Mouse (Mus musculus): ENCODE measurements around the gene Cldn18.

Gene Cldn18

DNA sequence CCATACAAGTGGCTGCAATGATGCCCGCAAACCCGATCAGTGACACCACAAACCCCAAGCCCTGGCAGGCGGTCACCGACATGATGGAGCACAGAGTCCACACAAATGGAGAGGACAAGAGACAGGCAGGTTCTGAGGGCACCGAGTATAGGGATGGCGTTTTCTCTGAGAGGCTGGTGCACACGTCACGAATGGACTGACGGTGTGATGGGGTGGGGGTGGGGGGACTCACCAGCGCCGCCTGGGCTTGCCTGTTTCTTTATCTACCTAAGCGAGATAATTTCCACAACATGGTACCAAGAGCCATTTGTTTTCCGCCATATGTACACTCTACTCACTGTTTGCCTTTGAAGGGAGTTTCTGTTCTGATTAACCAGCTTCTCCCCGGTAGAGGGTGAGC, at the start of gene Cldn18:
TSS of gene Cldn18 (minus strand) at position 134 of the 400 bp plus-strand sequence.
- no peak for DNase-seq

DNA sequence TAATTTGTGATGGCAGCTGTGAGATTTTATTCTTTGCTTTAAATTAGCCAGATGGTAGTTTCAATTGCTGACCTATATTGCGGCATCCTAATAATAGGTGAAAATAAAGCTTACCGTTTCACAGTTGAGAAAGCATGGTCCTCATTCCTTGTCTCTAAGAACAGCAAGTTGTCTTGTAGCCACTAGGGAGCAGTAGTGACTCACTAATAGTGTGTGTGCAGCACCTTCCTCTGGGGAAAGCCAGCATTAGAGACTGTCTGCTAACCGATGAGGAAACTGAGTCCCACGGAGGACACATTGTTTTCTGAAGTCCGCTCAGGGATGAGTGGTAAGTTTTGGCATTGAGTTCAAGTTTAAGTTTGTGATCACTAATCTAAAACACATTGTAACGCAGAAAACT, 46.5 kb upstream of the Cldn18 start:
- no peak for DNase-seq

DNA sequence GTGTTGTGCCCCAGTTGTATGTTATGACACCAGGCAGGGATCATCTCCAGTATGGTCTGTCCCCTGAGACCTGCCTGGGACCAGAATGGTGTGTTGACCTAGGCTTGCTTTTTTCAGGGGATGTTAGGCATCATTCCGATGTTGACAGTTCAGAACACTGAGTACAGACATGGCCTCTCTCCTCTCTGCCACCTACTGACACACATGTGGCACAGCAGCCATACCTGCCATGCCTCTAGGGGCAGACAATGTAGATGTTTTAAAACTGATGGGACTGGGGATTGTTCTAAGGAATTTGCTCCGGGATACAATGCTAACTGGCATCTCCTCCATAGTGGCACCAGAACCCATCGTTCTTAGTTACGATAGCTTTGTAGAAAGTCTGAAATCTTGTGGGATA, 33.2 kb upstream of the Cldn18 start:
- DNase-seq: no peak

DNA sequence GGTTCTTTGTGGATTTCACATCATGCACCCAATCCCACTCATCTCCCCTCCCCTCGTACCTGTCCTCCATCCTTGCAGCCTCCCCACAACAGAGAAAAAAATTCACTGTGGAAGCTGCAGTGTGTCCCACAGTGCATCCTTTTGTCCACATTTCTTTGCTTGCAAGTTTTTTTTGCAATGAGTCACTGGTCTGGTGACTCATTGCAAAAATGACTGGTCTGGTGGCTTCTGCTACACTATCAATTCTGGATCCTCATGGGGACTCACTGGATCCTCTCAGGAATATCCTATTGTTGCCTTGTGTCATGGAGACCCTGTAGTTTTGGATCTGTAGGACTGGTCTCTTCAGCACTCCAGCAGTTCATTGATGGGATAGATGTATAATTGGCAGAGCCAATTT, 31.2 kb upstream of the Cldn18 start:
- DNase-seq: no peak

DNA sequence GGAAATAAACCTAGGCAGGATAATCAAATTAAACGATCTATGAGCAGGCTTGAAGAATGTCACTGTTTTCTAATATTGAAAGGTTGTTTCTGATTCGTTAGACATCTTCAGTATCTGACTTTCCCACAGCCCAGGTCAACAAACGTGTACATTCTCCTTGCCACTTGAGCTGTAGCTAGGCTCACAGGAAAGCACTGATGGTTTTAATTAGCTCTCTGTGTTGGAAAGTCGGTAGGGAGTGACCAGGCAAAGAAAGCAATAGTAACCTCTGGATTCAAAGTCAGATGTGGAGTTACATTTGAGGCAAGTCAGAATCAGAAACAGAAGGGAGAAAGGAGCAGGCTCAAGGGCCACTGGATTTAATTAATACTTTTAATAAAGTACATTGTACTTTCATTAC, 30.7 kb upstream of the Cldn18 start:
- DNase-seq: no peak

DNA sequence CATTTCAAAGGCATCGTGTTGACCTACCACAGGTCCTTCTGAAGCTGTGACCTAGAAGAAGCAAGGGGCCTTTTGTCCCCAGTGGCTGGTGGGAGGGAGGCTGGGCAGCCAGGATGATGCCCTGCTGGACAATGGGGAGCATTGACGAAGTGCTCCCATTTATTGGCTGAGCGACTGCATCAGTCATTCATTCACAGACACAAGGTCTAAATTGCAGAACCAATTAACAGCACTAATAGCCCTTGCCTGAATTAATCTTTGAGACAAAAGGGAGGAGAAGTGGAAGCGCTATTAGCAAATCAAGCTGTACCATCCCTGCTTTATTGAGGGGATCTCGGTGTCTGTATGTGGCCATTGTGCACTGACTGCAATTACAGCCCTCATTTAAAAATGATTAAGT, 27.5 kb upstream of the Cldn18 start:
- no peak for DNase-seq

DNA sequence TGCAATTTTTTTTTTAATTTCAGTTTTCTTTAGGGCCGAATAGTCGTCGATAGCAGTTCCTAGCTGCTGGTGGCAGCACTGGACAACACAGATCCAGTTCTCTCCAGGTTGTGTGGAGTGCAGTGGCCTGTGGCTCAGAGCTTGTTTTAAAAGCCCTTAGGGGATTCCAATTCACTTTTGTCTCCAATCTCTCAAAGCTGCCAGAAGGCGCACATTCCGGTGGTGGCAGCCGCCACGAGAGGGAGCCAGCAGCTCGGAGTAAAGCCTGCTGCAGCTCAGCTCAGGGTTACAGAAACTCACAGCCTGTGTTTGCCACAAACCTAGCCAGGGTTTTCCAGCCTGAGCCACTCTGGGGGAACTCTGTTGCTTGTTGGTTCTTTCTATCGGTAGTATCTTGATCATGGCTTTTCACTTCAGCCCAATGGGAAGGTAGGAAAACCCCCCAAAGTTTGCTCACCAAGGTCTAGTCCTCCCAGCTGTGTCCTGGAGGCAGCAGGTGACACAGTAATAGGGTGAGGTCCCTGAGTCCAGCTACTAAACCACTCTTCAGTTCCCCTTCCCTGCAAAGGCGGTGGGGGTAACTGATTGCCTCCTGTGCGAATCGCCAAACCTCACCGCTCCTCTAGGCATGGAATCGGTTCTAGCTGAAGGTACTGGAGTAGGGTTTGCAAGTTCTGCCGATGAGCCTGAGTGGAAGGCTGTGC, 13.0 kb upstream of the Cldn18 start:
- DNase-seq: peak; percentile 31 to 34

DNA sequence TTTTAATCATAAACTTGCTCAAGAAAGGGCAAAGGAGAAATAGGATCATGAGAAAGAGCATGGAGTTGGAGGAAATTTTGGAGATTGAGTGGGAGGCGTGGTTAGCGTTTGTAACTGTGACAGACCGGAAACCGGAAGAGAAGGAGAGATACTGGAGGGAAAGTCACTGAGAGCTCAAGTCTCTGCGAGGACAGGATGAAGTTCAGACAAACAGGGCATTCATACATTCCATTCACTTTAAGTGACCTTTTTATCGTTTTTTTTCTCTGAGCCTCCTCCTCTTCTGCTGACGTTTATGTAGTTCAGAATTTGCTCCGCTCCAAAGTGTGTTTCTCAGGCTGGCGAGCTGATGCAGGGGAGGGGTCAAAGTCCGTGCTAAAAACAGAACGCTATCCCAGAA, 10.8 kb upstream of the Cldn18 start:
- DNase-seq: no peak

DNA sequence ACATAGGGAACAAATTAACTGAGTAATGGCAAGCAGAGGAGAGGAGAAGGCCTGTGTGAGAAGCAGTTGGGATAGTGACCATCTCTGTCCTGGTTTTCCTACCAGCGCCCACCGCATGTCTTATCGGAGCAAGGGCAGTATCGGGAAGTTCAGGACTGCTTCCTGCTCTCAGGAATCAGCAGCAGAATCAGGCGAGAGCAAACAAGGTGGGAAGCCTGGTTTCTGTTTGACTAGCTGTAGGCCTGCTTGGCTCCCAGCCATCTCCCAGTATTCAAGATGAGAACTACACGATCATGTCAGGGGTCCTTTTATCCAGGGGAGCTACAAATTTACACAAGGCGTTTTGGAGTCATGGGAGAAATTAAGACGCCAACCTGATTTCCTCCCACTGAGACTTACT, 8.2 kb upstream of the Cldn18 start:
- no peak for DNase-seq

DNA sequence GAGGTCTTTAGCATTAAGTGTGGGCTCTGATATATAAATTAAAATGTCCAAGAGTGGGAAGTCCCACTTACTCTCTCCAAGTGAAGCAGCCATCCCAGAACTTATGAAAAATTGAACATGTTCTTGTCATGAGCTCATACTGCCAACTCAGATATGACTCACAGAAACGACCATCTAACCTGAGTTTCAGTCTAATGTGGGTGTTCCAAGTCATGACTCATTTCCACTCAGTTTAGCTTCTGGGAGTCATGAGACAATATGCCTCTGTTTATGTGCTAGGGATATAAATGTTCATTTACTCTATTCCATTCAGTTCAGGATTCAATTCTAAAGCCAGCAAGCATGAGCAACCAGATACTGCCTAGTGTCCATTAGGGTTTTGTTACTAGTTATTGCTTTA, 2.9 kb upstream of the Cldn18 start:
- no peak for DNase-seq

DNA sequence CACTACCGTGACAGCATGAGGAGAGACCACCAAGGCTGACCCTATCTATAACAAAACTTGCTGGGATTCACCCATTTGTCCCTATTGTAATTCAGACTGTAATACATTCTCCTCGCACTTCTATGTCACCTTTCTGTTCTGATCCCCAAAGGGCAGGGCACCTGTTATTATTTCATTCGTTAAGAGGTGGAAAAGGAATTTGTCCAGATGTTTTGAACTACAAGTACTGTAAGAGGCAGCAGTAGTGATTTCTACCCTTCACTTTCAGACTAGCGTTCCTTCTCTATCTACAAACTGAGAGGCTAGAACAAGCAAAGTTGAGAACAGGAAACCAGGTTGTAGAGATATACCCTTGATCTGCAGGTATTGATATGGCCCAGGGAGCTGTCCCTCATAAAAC, 6.8 kb downstream of the Cldn18 start:
- DNase-seq: no peak

DNA sequence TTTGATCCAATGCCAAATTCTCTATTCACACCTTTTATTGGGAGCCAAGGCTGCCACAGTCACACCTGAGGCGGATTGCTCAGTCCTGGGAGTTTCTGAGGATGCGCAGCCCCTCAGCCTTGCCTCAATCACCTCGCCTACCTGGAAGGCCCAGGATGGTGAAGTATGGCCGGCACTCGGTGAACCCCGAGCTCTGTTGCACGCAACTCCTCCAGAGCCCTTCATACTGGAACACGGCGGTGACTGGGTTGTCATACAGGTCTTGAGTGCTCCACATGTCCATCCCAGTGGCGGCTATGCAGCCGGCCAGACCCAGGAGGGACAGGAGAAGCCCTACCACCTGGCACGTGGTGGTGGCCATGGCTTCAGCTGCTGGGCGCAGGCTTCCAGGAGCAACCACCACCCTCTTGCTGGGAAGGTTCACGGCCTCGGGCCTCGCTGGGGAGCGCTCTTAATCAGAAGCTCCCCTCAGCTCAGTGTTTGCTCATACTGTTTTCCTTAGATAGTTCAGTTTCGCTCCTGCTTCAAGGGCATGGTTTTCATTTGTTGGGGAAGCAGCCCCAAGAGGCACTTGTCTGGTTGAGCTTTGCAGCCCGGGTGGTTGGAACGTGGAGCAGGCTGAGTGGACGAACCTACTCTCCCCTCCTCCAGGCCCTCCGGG, 7.3 kb downstream of the Cldn18 start:
- DNase-seq: no peak

DNA sequence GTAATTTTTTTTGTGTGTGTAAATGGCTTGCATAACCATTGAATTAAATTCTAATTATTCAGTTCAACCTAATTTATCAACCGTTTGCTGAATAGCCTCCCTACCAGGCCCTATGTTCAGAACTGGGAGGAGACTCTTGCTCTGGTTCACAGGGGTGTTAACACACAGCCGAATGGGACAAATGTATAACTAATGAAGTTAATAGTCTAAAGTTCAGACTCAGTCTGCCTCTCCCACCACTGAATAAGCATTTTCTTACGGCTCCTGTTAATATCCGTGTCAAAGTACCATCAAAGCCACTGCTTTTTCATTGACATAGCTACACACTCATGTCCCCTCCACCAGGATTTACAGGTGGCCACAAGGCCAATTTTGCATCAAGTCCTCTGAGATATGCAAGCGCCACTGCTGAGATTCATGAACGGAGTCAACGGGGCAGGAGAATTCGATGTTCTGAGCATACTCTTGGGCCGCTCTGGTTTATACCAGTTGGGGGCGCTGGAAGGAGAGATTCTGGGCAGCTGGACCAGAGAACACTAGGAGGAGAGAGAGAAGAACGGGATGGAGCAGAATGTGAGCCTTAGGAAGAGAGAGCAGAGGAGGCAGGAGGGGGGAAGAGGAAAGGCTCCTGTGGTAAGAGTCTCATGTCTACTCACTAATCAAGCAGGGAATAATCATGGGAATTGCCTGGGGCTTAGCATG, 9.5 kb downstream of the Cldn18 start:
- no peak for DNase-seq

DNA sequence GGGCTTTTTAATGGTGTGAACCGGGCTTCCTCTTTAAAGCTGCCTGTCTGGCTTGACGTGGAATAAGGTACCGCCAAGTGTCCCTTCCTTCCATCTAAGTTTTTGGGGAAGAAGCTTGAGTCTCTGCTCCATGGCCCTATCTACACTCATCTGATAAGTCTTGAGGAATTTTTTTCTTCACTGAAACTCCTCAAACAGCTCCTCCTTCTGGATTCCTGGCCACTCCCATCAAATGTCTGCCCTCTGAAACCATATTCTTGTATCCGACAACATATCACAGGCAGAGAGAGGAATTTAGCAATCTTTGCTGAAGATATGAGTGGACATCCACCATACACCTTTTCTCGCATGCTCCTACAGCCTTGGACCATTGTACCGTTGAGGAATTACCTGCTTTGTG, 10.8 kb downstream of the Cldn18 start:
- no peak for DNase-seq

DNA sequence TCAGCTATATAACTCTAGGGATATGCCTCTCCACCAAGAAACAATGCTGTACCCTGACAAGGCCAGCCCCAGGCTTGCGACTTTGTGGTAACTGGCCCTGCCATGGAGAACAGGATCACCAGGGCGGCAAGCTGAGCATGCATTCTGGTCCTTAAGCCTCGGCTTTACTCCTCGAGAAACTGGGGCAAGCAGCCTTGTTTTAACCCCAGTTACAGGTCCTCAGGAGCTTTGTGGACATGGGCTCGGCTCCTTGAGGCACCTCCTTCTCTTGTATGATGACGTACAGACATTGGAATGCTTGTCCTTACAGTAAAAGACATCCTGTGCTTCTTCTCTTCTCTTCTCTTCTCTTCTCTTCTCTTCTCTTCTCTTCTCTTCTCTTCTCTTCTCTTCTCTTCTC, 13.4 kb downstream of the Cldn18 start:
- no peak for DNase-seq

DNA sequence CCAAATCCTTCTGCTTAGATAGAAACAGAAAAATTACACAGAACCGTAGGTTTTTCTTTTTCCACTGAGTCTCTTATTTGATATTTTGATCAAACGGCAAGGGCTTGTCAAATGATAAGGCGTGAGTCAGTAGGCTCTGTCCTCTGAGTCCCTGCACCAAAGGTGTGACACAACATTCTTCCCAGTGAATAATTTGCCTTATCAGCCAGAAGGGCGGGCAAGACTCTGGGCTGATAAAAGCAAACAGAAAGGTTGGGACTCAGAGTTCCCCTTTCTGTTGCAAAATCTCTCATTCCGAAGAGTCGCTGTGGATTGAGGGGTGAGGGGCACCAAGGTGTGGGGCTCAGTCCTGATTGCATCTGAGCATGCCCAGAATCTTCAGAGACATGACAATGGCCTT, 14.9 kb downstream of the Cldn18 start:
- DNase-seq: no peak

DNA sequence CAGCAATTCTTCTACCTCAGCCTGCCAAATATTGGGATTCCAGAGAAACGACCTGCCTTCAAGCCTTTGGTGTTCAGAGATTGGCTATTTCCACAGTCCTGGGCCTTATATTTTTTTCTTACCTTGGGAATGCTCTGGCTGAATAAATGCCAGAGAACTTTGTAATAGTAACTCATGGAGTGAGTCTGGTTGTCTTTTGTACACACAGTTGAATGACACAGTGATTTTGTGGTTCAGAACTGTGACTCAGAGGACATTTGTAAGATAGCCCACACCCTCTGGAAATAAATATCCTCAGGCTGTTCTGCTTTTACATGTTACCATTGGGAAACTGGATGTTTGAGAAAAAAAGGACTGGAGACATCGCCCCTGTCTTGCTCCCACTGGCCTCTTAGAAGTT, 15.9 kb downstream of the Cldn18 start:
- DNase-seq: no peak

DNA sequence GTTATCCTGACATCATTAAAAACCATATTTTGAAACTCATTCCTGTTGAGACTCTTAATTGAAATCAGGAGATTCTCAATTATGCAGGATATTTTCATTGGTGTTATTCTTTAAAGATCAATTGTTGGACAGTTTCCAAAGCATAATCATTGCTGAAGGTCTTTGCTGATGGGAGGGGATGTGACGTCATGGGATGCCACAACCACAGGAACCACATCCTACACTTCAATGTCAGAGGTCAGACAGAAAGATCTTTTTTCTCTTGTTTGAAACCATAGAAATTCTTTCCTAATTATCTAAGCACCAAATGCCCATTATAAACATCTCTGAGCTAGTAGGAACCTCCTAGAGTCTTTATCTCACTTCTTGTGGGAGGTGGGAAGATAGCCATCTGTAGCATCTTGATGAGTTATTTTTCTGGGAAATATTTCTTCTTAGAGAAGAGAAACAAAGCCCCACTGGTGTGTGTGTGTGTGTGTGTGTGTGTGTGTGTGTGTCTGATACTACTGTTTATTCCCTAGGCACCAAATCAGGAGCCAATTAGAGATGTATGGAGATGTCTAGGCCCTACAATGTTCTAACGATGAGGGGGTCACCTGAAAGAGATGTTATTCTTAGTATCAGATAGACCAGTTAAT, 17.2 kb downstream of the Cldn18 start:
- DNase-seq: no peak

DNA sequence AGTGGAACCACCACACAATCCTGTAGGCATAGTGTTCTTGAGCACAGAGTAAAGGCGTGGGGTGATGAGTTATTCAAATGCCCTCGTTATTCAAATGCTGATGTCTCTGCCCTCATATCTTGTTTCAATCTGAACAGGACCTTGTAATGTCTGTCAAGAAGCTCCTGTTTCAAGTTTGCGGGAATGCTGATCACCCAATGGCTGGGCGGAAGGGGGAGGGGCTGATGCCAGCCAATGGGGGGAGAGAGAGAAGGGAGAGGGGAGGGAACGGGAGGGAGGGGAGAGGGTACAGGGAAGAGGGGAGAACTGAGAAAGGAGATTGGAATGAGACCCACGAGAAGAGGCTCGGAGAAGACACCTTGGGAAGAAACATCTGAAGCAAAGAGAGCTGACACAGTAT, 22.1 kb downstream of the Cldn18 start:
- DNase-seq: no peak

DNA sequence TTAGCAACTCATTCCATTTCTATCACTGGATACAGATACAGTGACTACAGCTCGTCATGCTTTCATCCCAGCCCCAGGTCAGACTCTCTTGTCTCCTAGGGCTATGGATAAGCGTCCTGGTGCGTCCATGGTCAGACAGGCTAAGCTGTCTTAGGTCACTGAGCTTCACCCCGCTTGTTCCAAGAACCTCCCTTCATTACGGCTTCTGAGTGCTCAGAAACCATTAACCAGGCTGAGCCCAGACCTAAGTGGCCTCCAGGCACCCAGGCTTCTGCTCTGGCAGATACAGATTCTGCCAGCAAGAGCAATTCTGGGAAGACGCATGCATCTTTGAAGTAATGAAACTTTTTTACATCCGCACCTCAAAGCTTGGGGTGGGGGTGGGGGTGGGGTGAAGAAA, 26.7 kb downstream of the Cldn18 start:
- DNase-seq: no peak

DNA sequence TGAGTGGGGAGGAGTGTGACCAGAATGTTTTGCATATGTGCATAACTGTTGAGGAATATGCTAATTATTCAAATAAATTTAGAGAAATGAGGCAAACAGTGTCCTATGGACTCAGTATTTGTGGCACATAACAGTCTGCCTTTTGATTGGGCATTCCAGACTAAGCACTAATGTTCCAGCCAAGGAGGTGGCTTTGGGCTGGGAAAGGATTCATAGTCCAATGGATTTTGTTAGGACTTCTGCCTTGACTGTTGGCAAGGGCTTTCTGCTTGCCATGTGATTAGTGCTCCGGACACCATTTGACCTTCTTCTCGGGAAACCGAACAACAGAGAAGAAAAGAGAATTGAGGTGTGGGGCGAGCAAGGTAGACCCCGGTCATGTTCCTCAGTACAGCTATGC, 27.3 kb downstream of the Cldn18 start:
- no peak for DNase-seq

DNA sequence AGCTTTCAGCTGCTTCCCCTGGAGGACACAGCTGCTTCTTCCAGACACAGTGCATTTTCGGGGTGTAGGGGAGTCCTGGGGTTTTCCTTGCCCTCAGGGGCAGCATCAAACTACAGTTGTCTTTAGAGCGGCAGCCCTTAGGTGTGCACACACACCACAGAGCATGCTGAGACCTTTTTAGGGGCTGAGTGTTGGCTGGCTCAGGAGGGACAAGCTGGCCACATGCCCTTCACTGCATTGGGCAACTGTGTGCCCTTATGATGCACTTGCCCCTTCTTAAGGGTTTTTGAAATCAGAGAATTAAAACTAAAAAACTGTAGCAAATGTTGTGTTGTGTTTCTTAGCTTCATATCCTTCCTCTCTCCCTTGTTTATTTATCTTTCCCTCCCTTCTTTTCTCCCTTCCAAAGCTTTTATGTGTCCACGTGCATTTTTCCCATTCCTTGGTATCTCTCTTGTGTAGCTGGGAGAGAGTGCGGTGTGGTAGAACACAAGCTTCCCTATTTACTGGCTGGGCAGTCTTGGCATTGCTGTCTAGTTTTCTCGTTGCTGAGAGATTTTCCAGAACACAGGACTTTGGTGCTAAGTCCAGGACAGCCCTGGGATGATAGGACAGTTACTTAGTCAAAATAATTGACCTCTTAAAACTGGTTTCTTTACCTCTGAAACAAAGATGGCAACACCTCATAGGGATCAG, 31.4 kb downstream of the Cldn18 start:
- no peak for DNase-seq

DNA sequence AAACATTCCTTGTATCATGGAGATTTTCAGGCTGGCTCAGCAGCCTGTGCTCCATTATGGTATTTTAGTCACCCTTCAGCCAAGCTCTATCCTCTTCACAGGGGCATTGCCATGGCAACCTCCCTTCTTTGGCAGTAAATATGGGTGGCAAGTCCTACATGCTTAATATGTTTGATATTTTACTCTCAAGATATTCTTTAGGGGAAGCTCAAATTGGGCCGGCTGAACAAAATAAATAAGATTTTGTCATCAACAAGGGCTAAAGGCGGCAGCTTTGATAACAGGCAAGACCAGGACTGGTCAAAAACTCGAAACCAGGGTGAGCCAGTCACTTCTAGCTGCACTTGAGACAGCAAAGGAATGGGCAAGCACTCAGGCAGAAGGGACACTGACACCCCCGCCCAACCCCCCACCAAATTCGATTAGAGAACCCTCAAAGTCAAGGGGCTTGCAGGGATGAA, 32.0 kb downstream of the Cldn18 start:
- DNase-seq: no peak
